Mouse (Mus musculus): ENCODE measurements around the gene Cdc25b. TPM values are rescaled to one million over a fixed set of nuclear protein-coding genes. Genes with fewer than 3 reads are reported as not detected.

The Cdc25b gene
- polyA plus RNA-seq, 1 experiment = 22.4 TPM

GRCm38 (mm10) chr2:131141336-131141986 is 45.3 kb upstream of the Cdc25b start:
- TF ChIP-seq POLR2A (IDR thresholded peaks at IDR 0.05; ENCODE audit: low read depth, low read length) (no peak), CTCF (IDR thresholded peaks at IDR 0.05; ENCODE audit: extremely low read depth, insufficient read length, insufficient replicate concordance, low read depth, low read length) (no peak)
- no peak overlapping the region for H3K27ac ChIP-seq (ENCODE audit: insufficient read depth, low read depth, low read length)
- WGBS = 82% methylated on average over 8 of the region's 8 CpGs
- no peak overlapping the region for H3K4me3 ChIP-seq (ENCODE audit: low read depth, low read length)
- no peaks in the 10 kb centered on the region for H3K27me3 ChIP-seq (ENCODE audit: control insufficient read depth, insufficient read depth, low read length)
- H3K36me3 ChIP-seq (ENCODE audit: control insufficient read depth, insufficient read depth, low read length) = 0 out of 2 replicates have a peak, but pooled peaks cover 2% of the 10 kb centered on the region
- peaks cover 18% of the 10 kb centered on the region for H3K4me1 ChIP-seq (ENCODE audit: control insufficient read depth, insufficient read depth, insufficient read length, low read length)

GRCm38 (mm10) chr2:131142592-131142991 is 44.2 kb upstream of the Cdc25b start:
- Histone ChIP-seq H3K27me3 (ENCODE audit: control insufficient read depth, insufficient read depth, low read length) (no peaks in the 10 kb centered on the region), H3K4me1 (ENCODE audit: control insufficient read depth, insufficient read depth, insufficient read length, low read length) (peaks cover 18% of the 10 kb centered on the region), H3K4me3 (ENCODE audit: low read depth, low read length) (peak overlapping the region; percentile 27), H3K36me3 (ENCODE audit: control insufficient read depth, insufficient read depth, low read length) (peaks cover 6% of the 10 kb centered on the region), H3K27ac (ENCODE audit: insufficient read depth, low read depth, low read length) (no peak overlapping the region)
- TF ChIP-seq CTCF (IDR thresholded peaks at IDR 0.05; ENCODE audit: extremely low read depth, insufficient read length, insufficient replicate concordance, low read depth, low read length) (peak; percentile 68; the same call in 1 of the 2 replicates), POLR2A (IDR thresholded peaks at IDR 0.05; ENCODE audit: low read depth, low read length) (no peak)
- 29% methylated on average over 18 of the region's 18 CpGs for WGBS

GRCm38 (mm10) chr2:131143007-131143780 is 43.6 kb upstream of the Cdc25b start:
- peak overlapping the region; percentile 27 for H3K4me3 ChIP-seq (ENCODE audit: low read depth, low read length)

GRCm38 (mm10) chr2:131145121-131145520 is 41.6 kb upstream of the Cdc25b start:
- Histone ChIP-seq H3K36me3 (ENCODE audit: control insufficient read depth, insufficient read depth, low read length) (peaks cover 22% of the 10 kb centered on the region), H3K4me1 (ENCODE audit: control insufficient read depth, insufficient read depth, insufficient read length, low read length) (peaks cover 11% of the 10 kb centered on the region), H3K27me3 (ENCODE audit: control insufficient read depth, insufficient read depth, low read length) (no peaks in the 10 kb centered on the region), H3K4me3 (ENCODE audit: low read depth, low read length) (no peak overlapping the region), H3K27ac (ENCODE audit: insufficient read depth, low read depth, low read length) (no peak overlapping the region)
- 80% methylated on average over 13 of the region's 13 CpGs for WGBS
- no peak for TF ChIP-seq CTCF (IDR thresholded peaks at IDR 0.05; ENCODE audit: extremely low read depth, insufficient read length, insufficient replicate concordance, low read depth, low read length)
- TF ChIP-seq POLR2A (IDR thresholded peaks at IDR 0.05; ENCODE audit: low read depth, low read length) = no peak

More at GRCm38 (mm10) chr2:131143007-131143780, 43.6 kb upstream of the Cdc25b start:
- TF ChIP-seq CTCF (IDR thresholded peaks at IDR 0.05; ENCODE audit: extremely low read depth, insufficient read length, insufficient replicate concordance, low read depth, low read length) (no peak), POLR2A (IDR thresholded peaks at IDR 0.05; ENCODE audit: low read depth, low read length) (no peak)
- 62% methylated on average over 22 of the region's 22 CpGs for WGBS
- peaks cover 18% of the 10 kb centered on the region for H3K4me1 ChIP-seq (ENCODE audit: control insufficient read depth, insufficient read depth, insufficient read length, low read length)
- H3K27ac ChIP-seq (ENCODE audit: insufficient read depth, low read depth, low read length) = no peak overlapping the region
- H3K27me3 ChIP-seq (ENCODE audit: control insufficient read depth, insufficient read depth, low read length) = no peaks in the 10 kb centered on the region
- peaks cover 12% of the 10 kb centered on the region for H3K36me3 ChIP-seq (ENCODE audit: control insufficient read depth, insufficient read depth, low read length)

- no peak for TF ChIP-seq POLR2A (IDR thresholded peaks at IDR 0.05; ENCODE audit: low read depth, low read length)
- no peak for TF ChIP-seq CTCF (IDR thresholded peaks at IDR 0.05; ENCODE audit: extremely low read depth, insufficient read length, insufficient replicate concordance, low read depth, low read length)
- Histone ChIP-seq H3K4me1 (ENCODE audit: control insufficient read depth, insufficient read depth, insufficient read length, low read length) (peaks cover 10% of the 10 kb centered on the region), H3K36me3 (ENCODE audit: control insufficient read depth, insufficient read depth, low read length) (peaks cover 22% of the 10 kb centered on the region), H3K4me3 (ENCODE audit: low read depth, low read length) (no peak overlapping the region), H3K27ac (ENCODE audit: insufficient read depth, low read depth, low read length) (no peak overlapping the region), H3K27me3 (ENCODE audit: control insufficient read depth, insufficient read depth, low read length) (no peaks in the 10 kb centered on the region)
- 87% methylated on average over 2 of the region's 2 CpGs for WGBS
Observed at GRCm38 (mm10) chr2:131145536-131145935, 41.2 kb upstream of the Cdc25b start.

GRCm38 (mm10) chr2:131146193-131147042 is 40.3 kb upstream of the Cdc25b start:
- Histone ChIP-seq H3K4me1 (ENCODE audit: control insufficient read depth, insufficient read depth, insufficient read length, low read length) (peaks cover 7% of the 10 kb centered on the region), H3K36me3 (ENCODE audit: control insufficient read depth, insufficient read depth, low read length) (peaks cover 24% of the 10 kb centered on the region), H3K27me3 (ENCODE audit: control insufficient read depth, insufficient read depth, low read length) (no peaks in the 10 kb centered on the region), H3K4me3 (ENCODE audit: low read depth, low read length) (no peak overlapping the region), H3K27ac (ENCODE audit: insufficient read depth, low read depth, low read length) (no peak overlapping the region)
- TF ChIP-seq POLR2A (IDR thresholded peaks at IDR 0.05; ENCODE audit: low read depth, low read length) (no peak), CTCF (IDR thresholded peaks at IDR 0.05; ENCODE audit: extremely low read depth, insufficient read length, insufficient replicate concordance, low read depth, low read length) (no peak)
- 86% methylated on average over 21 of the region's 21 CpGs for WGBS

Data from small intestine, adult 2 months (tissue).